Mouse (Mus musculus): ENCODE measurements around the gene Aldh1l1.
"Not testable (repeated sequence)": the region's sequence is repeated elsewhere in the genome, so short reads cannot be mapped to it uniquely, and the experiment has no call there.

Aldh1l1 gene

GRCm38 (mm10) chr6:90624184-90624583, 138.0 kb downstream of the Aldh1l1 start:
- peak in 1 of 2 experiments; percentile 21 for DNase-seq

GRCm38 (mm10) chr6:90624733-90625132, 138.5 kb downstream of the Aldh1l1 start:
- DNase-seq, result no peak

- no peak for DNase-seq
Measured at GRCm38 (mm10) chr6:90625207-90625994, 139.2 kb downstream of the Aldh1l1 start.

GRCm38 (mm10) chr6:90627556-90627955, 141.3 kb downstream of the Aldh1l1 start:
- DNase-seq, result no peak

GRCm38 (mm10) chr6:90629506-90629905, 143.3 kb downstream of the Aldh1l1 start:
- no peak for DNase-seq

GRCm38 (mm10) chr6:90630427-90630826, 144.2 kb downstream of the Aldh1l1 start:
- DNase-seq, result no peak

- not testable (repeated sequence) for DNase-seq
Measured at GRCm38 (mm10) chr6:90632526-90632925, 146.3 kb downstream of the Aldh1l1 start.

- no peak for DNase-seq
Measured at GRCm38 (mm10) chr6:90635081-90635480, 148.9 kb downstream of the Aldh1l1 start.

GRCm38 (mm10) chr6:90635611-90636010, 149.4 kb downstream of the Aldh1l1 start:
- no peak for DNase-seq

GRCm38 (mm10) chr6:90643057-90643456, 156.8 kb downstream of the Aldh1l1 start:
- no peak for DNase-seq

- no peak for DNase-seq
Measured at GRCm38 (mm10) chr6:90644965-90645364, 158.7 kb downstream of the Aldh1l1 start.

- no peak for DNase-seq
Measured at GRCm38 (mm10) chr6:90648391-90648790, 162.2 kb downstream of the Aldh1l1 start.

GRCm38 (mm10) chr6:90649279-90649678, 163.1 kb downstream of the Aldh1l1 start:
- DNase-seq, result no peak
